Mouse (Mus musculus): ENCODE results near the gene Clasrp.
"Not testable (repeated sequence)": the region's sequence is repeated elsewhere in the genome, so short reads cannot be mapped to it uniquely, and the experiment has no call there.

The Clasrp gene

GRCm38 (mm10) chr7:19609641-19610332 is 5.5 kb upstream of the Clasrp start:
- DNase-seq (ENCODE audit: low spot score in 2 of 2), result no peak

- no peak for DNase-seq (ENCODE audit: low spot score in 2 of 2)
These were observed 3.0 kb upstream of the Clasrp start for GRCm38 (mm10) chr7:19607291-19607690.

DNA sequence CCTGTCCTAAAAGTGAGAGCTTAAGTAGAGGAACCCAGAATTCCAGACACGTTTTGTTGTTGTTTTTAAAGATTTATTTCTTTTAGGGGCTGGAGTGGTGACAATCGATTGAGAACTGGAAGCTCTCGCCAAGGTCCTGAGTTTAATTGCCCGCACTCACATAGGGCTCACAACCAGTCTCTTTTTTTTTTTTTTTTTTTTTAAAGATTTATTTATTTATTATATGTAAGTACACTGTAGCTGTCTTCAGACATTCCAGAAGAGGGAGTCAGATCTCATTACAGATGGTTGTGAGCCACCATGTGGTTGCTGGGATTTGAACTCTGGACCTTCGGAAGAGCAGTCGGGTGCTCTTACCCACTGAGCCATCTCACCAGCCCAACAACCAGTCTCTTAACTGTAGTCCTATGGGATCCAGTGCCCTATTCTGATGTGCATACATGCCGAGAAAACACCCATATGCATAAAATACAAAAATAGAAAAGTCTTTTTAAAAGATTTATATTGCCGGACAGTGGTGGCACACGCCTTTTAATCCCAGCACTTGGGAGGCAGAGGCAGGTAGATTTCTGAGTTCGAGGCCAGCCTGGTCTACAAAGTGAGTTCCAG is 424 bp upstream of the Clasrp start:
- not testable (repeated sequence) for DNase-seq (ENCODE audit: low spot score in 2 of 2)

DNA sequence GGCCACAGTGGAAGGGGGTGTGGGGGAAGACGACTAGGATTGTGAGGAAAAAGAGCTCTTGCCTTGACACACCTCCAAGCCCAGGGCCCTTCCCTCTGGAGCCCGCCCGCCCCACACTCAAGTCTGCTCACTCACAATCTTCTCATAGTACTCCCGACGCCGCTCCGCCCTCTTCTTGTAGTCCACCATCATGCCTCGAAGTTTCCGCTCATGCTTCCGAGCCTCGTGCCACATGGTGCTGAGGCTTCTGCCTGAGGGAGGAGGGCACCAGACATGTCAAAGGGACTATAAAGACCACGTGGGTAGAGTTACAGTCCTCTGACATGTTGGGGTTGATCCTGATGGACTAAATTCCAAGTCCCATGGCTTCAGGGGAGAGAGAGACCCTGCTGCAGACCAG is 1.2 kb downstream of the Clasrp start:
- no peak for DNase-seq (ENCODE audit: low spot score in 2 of 2)

DNA sequence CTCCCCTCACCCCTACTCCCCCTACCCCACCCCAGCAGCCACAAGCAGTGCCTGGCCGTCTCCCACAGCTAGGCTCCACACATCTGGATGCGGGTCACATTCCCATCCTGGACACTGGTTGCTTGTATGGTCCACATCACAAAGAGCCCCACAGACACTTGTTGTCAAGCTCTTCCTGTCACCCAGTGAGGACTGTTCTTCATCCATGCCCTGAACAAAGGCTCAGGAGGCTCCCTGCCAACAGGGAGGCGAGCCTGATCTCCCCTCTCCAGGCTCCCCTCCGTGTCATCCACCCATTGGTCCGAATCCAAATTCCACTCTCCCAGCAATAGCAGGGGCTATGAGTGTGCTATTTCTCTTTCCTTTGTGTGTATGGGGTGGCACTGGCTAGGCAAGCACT is 3.7 kb downstream of the Clasrp start:
- no peak for DNase-seq (ENCODE audit: low spot score in 2 of 2)

GRCm38 (mm10) chr7:19593061-19593730 is 11.1 kb downstream of the Clasrp start:
- no peak for DNase-seq (ENCODE audit: low spot score in 2 of 2)

GRCm38 (mm10) chr7:19589917-19590316 is 14.4 kb downstream of the Clasrp start:
- DNase-seq (ENCODE audit: low spot score in 2 of 2), result peak; percentile 45 to 84

- peak in 1 of 2 experiments; percentile 59 for DNase-seq (ENCODE audit: low spot score in 2 of 2)
These were observed 15.1 kb downstream of the Clasrp start for GRCm38 (mm10) chr7:19589207-19589606.

GRCm38 (mm10) chr7:19586269-19586668 is 18.0 kb downstream of the Clasrp start:
- no peak for DNase-seq (ENCODE audit: low spot score in 2 of 2)

GRCm38 (mm10) chr7:19580634-19581033 is 23.7 kb downstream of the Clasrp start:
- DNase-seq (ENCODE audit: low spot score in 2 of 2), result no peak

- DNase-seq (ENCODE audit: low spot score in 2 of 2), result no peak
These were observed 24.5 kb downstream of the Clasrp start for GRCm38 (mm10) chr7:19579751-19580150.

GRCm38 (mm10) chr7:19578436-19578835 is 25.9 kb downstream of the Clasrp start:
- no peak for DNase-seq (ENCODE audit: low spot score in 2 of 2)

GRCm38 (mm10) chr7:19577877-19578414 is 26.3 kb downstream of the Clasrp start:
- DNase-seq (ENCODE audit: low spot score in 2 of 2), result no peak

DNA sequence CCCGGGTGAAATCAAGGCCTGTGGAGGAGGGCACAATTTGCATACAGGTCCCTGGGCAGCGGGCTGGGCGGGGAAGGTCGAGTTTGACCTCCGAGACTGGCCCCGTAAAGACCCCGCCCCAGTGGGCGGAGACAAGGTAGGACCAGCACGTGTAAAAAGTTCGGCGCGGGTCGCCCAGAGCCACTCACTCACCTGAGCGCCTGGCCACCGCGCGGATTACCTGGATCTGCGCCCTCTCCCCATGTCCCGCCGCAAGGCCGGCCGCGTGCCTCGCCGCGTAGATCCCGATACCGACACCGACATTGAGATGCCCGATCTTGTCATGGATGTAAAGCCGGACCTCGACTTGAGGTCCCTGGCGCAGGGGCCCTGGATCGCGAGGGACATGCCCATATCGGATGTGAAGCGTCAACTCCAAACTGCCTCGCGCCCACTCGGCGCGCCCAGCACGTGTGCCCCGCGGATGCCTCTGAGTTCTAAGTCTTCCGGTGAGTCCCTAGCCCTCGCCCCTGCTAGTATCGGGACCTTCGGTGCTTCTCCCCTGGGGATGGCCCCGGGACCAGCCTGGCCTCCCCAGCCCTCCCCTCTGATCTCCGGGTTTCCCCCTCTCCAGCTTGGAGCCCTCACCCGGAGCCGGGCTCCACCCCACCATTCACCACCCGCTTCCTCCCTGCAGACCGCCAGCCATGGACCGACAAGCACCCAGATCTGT is 27.0 kb downstream of the Clasrp start, which contains the start of the genes Zfp296 and Gemin7:
Gene Zfp296, plus strand, starts transcription at position 147 of the 712 bp plus-strand sequence.
Gene Gemin7, minus strand, starts transcription at position 455 of the 712 bp plus-strand sequence.
- peak in 1 of 2 experiments; percentile 19 for DNase-seq (ENCODE audit: low spot score in 2 of 2)

DNA sequence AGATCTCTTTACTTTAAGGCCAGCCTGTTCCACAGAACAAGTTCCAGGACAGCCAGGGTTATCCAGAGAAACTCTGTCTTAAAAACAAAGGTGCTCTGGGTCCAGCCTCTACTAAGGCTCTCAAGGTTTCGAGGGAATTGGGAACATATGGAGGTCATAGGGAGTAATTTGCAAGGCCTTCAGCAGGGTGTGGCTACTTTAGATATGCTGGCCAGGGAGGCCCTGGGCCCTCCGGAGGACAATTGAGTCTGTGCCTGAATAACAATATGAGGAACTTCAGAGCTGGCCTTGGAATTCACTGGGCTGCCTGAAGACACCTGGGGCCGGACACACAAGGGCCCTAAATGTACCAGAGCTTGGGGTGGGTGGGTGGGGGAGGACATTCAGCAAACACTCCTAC is 28.7 kb downstream of the Clasrp start:
- no peak for DNase-seq (ENCODE audit: low spot score in 2 of 2)

- no peak for DNase-seq (ENCODE audit: low spot score in 2 of 2)
These were observed 30.5 kb downstream of the Clasrp start for GRCm38 (mm10) chr7:19573776-19574140.

DNA sequence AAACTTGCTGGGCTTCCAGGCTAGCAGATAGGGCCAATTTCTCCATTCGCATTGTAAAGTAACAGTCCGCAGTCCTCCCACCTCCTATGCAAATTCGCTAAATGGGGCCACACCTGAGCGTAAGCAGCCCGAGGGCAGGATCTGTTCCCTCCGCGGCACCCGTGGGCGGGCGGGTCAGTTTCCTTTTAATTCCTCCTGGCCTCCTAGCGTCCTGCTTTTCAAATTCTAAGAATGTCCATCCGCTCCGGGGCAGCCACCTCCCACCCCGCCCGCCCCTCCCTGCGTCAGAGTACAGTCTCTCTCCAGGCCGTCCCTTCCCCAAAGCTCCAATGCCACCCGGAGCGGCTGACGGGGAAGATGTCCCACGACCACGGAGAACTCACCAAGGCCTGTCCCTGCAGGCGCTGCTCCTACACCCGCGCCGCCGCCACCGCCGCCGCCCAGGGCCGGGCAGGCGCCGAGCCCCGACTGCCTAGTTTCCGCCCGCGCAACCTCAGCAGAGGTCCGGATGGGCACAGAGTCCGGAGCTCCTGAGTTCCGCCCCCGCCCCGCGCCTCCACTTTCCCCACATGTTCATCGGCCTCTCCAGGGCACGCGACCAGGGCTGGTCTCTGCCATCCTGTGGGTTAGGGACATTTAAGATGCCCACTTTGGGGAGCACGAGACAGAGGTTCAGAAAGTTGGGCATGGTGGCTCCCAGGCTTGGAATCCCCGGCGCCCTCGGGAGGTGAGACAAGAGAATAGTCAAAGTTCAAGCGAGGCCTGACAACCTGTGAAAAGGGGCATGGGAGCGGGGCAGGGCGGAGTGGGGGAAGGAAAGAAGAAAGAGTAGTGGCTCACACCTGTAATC is 31.1 kb downstream of the Clasrp start:
- peak; percentile 66 to 81 for DNase-seq (ENCODE audit: low spot score in 2 of 2)

DNA sequence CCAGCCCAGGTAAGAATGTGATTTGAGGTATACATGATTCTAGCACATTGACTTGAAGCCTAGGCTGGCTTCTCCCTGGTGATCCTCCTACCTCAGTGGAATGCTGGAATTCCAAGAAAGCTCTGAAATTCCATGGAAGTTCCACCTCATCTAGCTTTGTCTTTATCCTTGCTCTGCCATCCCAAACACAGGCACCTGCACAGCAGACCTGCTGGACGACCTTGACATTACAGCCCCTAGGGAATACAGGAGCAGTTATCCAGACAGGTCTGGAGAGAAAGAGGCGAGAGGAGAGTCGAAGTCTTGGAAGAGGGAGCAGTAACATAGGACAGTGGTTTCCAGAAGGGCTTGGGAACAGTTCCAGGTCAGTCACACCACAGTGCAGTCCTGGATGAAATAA is 34.6 kb downstream of the Clasrp start:
- DNase-seq (ENCODE audit: low spot score in 2 of 2), result no peak

DNA sequence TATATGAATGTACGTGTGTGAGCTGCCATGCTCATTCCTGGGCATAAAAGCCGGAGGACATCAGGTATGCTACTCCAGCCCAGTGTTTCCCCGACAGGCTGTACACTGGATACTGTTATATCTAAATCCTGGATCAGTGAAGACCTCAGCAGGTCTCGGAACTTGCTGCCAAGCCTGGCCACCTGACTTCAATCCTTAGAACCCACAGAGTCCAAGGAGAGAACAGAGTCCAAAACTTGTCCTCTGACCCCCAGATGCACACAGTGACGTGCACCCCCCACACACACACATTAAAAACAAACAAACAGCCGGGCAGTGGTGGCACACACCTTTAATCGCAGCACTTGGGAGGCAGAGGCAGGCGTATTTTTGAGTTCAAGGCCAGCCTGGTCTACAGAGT is 36.9 kb downstream of the Clasrp start:
- DNase-seq (ENCODE audit: low spot score in 2 of 2), result no peak

- DNase-seq (ENCODE audit: low spot score in 2 of 2), result no peak
These were observed 38.5 kb downstream of the Clasrp start for GRCm38 (mm10) chr7:19565803-19566202.

GRCm38 (mm10) chr7:19564455-19564854 is 39.8 kb downstream of the Clasrp start:
- DNase-seq (ENCODE audit: low spot score in 2 of 2), result no peak

Measured in thymus, postnatal 10 days (tissue).